Mouse (Mus musculus) Patski (cell line): ENCODE results near the gene D930007J09Rik. TPM values are rescaled to one million over a fixed set of nuclear protein-coding genes. Genes with fewer than 3 reads are reported as not detected.

ENCODE experiments used
- ATAC-seq: fragments of 100-300 bp; one replicate; pipeline ENCODE4 v1.8.0; 2021
- CTCF ChIA-PET: fragments of 350-600 bp; sonication (Branson Sonifier 250); formaldehyde crosslinking; loops from one replicate; lab custom pipeline; 2022; ENCODE audit warnings: inconsistent platforms; lab: Charles Lee
- POLR2A ChIA-PET: fragments of 350-600 bp; sonication (Branson Sonifier 250); formaldehyde crosslinking; loops from one replicate; lab custom pipeline; 2022; ENCODE audit warnings: antibody characterized with exemption, inconsistent platforms; lab: Charles Lee
- DNase-seq: peaks from one replicate; pipeline ENCODE4 v3.0.0-alpha.2; 2011; ENCODE audit warnings: low read depth, low spot score
- H3K27me3 ChIP-seq: fragments of 371-371 bp; one replicate; pipeline ENCODE4 v1.5.1; 2021
- CTCF ChIP-seq: fragments of 100-300 bp; IDR thresholded peaks from one replicate; pipeline ENCODE4 v1.5.1; 2021
- in situ Hi-C: fragments of 300-500 bp; cut with MboI; formaldehyde crosslinking; loops from 3 replicates; pipeline ENCODE4 v1.11.1; 2018; ENCODE audit warnings: low pct_unique_long_range_greater_than_20kb, mixed read lengths
- polyA plus RNA-seq: library from polyadenylated mRNA; unstranded; gene quantifications from one replicate; pipeline ENCODE4 v1.2.3, GENCODE M21; 2021

Gene D930007J09Rik
- not detected for polyA plus RNA-seq

- ATAC-seq: peak; percentile 48
- CTCF ChIA-PET: interaction anchor here (1.8 kb wide), 1 partner anchor 25 kb away, joined by 5 read pairs; no protein-coding TSS in a partner anchor
- POLR2A ChIA-PET: interaction anchor here (1.6 kb wide), 1 partner anchor 17 kb away, joined by 3 read pairs; no protein-coding TSS in a partner anchor
- no peaks in the 10 kb centered on the region for H3K27me3 ChIP-seq
- no peak for TF ChIP-seq CTCF
- DNase-seq: no peak
- in situ Hi-C loops: loop anchor here (5.0 kb wide), 1 partner anchor 35 kb away; no protein-coding TSS in a partner anchor
Measured at GRCm38 (mm10) chr13:32802259-32803081, at the start of gene D930007J09Rik. TSS of gene D930007J09Rik (minus strand) at chr13:32802849.

GRCm38 (mm10) chr13:32851967-32852366 lies 49.3 kb upstream of the D930007J09Rik start:
- ATAC-seq (peak; percentile 31), DNase-seq (no peak)
- TF ChIP-seq CTCF: peak; percentile 80
- no peaks in the 10 kb centered on the region for H3K27me3 ChIP-seq
- in situ Hi-C loops: loop anchor here (5.0 kb wide), 2 partner anchors 45 to 1150 kb away; partner anchors contain the start of genes Ripk1, Serpinb1c and Serpinb6a
- ChIA-PET POLR2A (no interaction called here), CTCF (interaction anchor here (0.8 to 2.2 kb wide), 8 partner anchors 9 to 1042 kb away, joined by 3 to 6 read pairs (median 3); partner anchors contain the start of gene Serpinb1c)

- ChIA-PET CTCF (interaction anchor here (1.1 to 2.2 kb wide), 7 partner anchors 10 to 912 kb away, joined by 3 to 6 read pairs (median 3); partner anchors contain the start of gene Serpinb1c), POLR2A (interaction anchor here (1.1 kb wide), 1 partner anchor 47 kb away, joined by 5 read pairs; the partner anchor contains the start of gene Serpinb1c)
- in situ Hi-C loops: loop anchor here (5.0 kb wide), 2 partner anchors 46 to 1151 kb away; partner anchors contain the start of genes Ripk1, Serpinb1c and Serpinb6a
- ATAC-seq: no peak
- no peaks in the 10 kb centered on the region for H3K27me3 ChIP-seq
- no peak for TF ChIP-seq CTCF
- no peak for DNase-seq
Measured at GRCm38 (mm10) chr13:32850668-32851404, 48.2 kb upstream of the D930007J09Rik start, which contains the start of gene Serpinb1a. TSS of gene Serpinb1a (minus strand) at chr13:32851185.

GRCm38 (mm10) chr13:32850156-32850555 lies 47.5 kb upstream of the D930007J09Rik start:
- in situ Hi-C loops: loop anchor here (5.0 kb wide), 2 partner anchors 47 to 1152 kb away; partner anchors contain the start of genes Ripk1, Serpinb1c and Serpinb6a
- CTCF ChIA-PET: interaction anchor here (1.1 to 2.2 kb wide), 2 partner anchors 10 to 48 kb away, joined by 3 to 6 read pairs; partner anchors contain the start of gene Serpinb1c
- ATAC-seq: no peak
- POLR2A ChIA-PET: interaction anchor here (1.1 kb wide), 1 partner anchor 48 kb away, joined by 5 read pairs; the partner anchor contains the start of gene Serpinb1c
- no peak for DNase-seq
- TF ChIP-seq CTCF: no peak
- H3K27me3 ChIP-seq: no peaks in the 10 kb centered on the region

- no peaks in the 10 kb centered on the region for H3K27me3 ChIP-seq
- DNase-seq: no peak
- ChIA-PET CTCF (interaction anchor here (1.1 to 2.2 kb wide), 3 partner anchors 10 to 48 kb away, joined by 3 to 6 read pairs (median 3); partner anchors contain the start of gene Serpinb1c), POLR2A (no interaction called here)
- in situ Hi-C loops: loop anchor here (5.0 kb wide), 2 partner anchors 48 to 1153 kb away; partner anchors contain the start of genes Ripk1, Serpinb1c and Serpinb6a
- no peak for TF ChIP-seq CTCF
- ATAC-seq: no peak
Measured at GRCm38 (mm10) chr13:32849531-32850123, 47.0 kb upstream of the D930007J09Rik start.

- CTCF ChIA-PET: interaction anchor here (1.1 kb wide), 1 partner anchor 14 kb away, joined by 3 read pairs; no protein-coding TSS in a partner anchor
- in situ Hi-C loops: no loop called here
- DNase-seq (no peak), ATAC-seq (no peak)
- H3K27me3 ChIP-seq: no peaks in the 10 kb centered on the region
- TF ChIP-seq CTCF: no peak
- POLR2A ChIA-PET: no interaction called here
Measured at GRCm38 (mm10) chr13:32849092-32849491, 46.4 kb upstream of the D930007J09Rik start.

GRCm38 (mm10) chr13:32846221-32846620 lies 43.6 kb upstream of the D930007J09Rik start:
- H3K27me3 ChIP-seq: no peaks in the 10 kb centered on the region
- CTCF ChIA-PET: interaction anchor here (1.9 kb wide), 1 partner anchor 10 kb away, joined by 4 read pairs; no protein-coding TSS in a partner anchor
- POLR2A ChIA-PET: no interaction called here
- in situ Hi-C loops: no loop called here
- ATAC-seq: no peak
- TF ChIP-seq CTCF: no peak
- no peak for DNase-seq

GRCm38 (mm10) chr13:32841349-32841748 lies 38.7 kb upstream of the D930007J09Rik start:
- POLR2A ChIA-PET: no interaction called here
- no peak for TF ChIP-seq CTCF
- CTCF ChIA-PET: no interaction called here
- no peaks in the 10 kb centered on the region for H3K27me3 ChIP-seq
- DNase-seq (no peak), ATAC-seq (no peak)
- in situ Hi-C loops: no loop called here

GRCm38 (mm10) chr13:32839314-32839713 lies 36.7 kb upstream of the D930007J09Rik start:
- CTCF ChIA-PET: interaction anchor here (0.7 to 1.2 kb wide), 2 partner anchors 11 to 148 kb away, joined by 3 read pairs; no protein-coding TSS in a partner anchor
- ATAC-seq (no peak), DNase-seq (no peak)
- no peaks in the 10 kb centered on the region for H3K27me3 ChIP-seq
- in situ Hi-C loops: no loop called here
- TF ChIP-seq CTCF: no peak
- POLR2A ChIA-PET: no interaction called here
